Mouse (Mus musculus): ENCODE results near the gene Slc9a3r1. TPM values are rescaled to one million over a fixed set of nuclear protein-coding genes. Genes with fewer than 3 reads are reported as not detected.

Gene Slc9a3r1
- polyA plus RNA-seq, 1 experiment from 2014 or later: 29.5 TPM

- no peaks in the 10 kb centered on the region for H3K9me3 ChIP-seq (ENCODE audit: control insufficient read depth, low read length)
- no peak overlapping the region for H3K27ac ChIP-seq (ENCODE audit: low read depth, low read length)
- no peak overlapping the region for H3K9ac ChIP-seq (ENCODE audit: low read depth, low read length)
- H3K4me3 ChIP-seq (ENCODE audit: low read depth, low read length): no peak overlapping the region
- 76% methylated on average over 25 of the region's 25 CpGs for WGBS
- no peaks in the 10 kb centered on the region; the same call in none of the 2 replicates for H3K4me1 ChIP-seq (replicated peaks; ENCODE audit: control insufficient read depth, insufficient read depth, low read length)
- no peak overlapping the region for H3K4me2 ChIP-seq (replicated peaks; ENCODE audit: low read depth, low read length)
- ATAC-seq (ENCODE audit: low FRiP score) (no peak), DNase-seq (ENCODE audit: low spot score) (no peak)
- no peaks in the 10 kb centered on the region; the same call in 1 of the 2 replicates for H3K36me3 ChIP-seq (ENCODE audit: control insufficient read depth, insufficient read depth, low read length)
- H3K27me3 ChIP-seq (ENCODE audit: control insufficient read depth, insufficient read depth, low read length): no peaks in the 10 kb centered on the region
Measured at GRCm38 (mm10) chr11:115208776-115209732, 45.9 kb downstream of the Slc9a3r1 start.

DNA sequence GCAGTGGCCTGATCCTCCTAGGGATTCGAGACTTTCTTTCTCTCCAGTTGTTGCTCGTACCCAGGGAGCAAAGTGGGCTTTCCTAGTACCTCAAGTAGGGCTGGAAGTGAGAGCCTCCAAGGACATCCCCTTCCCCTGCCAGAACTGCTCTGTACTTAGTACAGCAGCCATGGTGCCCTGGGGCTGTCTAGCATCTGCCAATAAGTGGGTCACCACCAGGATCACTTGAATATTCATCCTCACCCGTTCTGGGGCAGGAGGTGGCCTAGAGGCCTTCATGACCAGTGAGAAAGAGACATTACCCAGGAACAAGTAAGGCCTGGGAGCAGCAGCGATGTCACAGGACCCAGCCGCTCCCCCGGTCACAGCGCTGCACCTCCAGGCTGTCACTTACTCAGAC, 46.8 kb downstream of the Slc9a3r1 start:
- Histone ChIP-seq H3K27ac (ENCODE audit: low read depth, low read length) (no peak overlapping the region), H3K4me2 (replicated peaks; ENCODE audit: low read depth, low read length) (no peak overlapping the region), H3K4me1 (replicated peaks; ENCODE audit: control insufficient read depth, insufficient read depth, low read length) (no peaks in the 10 kb centered on the region; the same call in none of the 2 replicates), H3K27me3 (ENCODE audit: control insufficient read depth, insufficient read depth, low read length) (no peaks in the 10 kb centered on the region), H3K9me3 (ENCODE audit: control insufficient read depth, low read length) (no peaks in the 10 kb centered on the region), H3K4me3 (ENCODE audit: low read depth, low read length) (no peak overlapping the region), H3K9ac (ENCODE audit: low read depth, low read length) (no peak overlapping the region), H3K36me3 (ENCODE audit: control insufficient read depth, insufficient read depth, low read length) (no peaks in the 10 kb centered on the region; the same call in 1 of the 2 replicates)
- WGBS: 81% methylated on average over 7 of the region's 7 CpGs
- ATAC-seq (ENCODE audit: low FRiP score): no peak
- no peak for DNase-seq (ENCODE audit: low spot score)

DNA sequence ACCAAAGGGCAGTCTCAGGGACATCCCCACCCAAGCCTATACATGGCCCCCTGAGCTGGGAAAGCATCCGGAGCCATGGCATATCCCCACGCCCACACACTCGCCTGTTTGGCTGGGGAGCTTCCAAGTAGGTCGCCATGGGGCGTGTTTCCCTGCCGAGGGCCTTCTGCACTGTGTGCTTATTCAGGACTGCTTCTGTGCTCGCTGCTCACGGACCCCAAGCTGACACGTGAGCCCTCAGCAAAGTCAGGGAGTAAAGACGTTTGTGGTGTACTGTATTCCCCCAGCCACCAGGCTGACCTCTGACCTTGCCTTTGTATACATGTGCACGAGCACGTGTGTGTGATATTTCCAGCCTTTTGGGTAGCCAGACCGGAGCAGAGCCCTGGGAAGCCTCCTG, 49.0 kb downstream of the Slc9a3r1 start:
- Histone ChIP-seq H3K9ac (ENCODE audit: low read depth, low read length) (no peak overlapping the region), H3K27ac (ENCODE audit: low read depth, low read length) (no peak overlapping the region), H3K9me3 (ENCODE audit: control insufficient read depth, low read length) (no peaks in the 10 kb centered on the region), H3K27me3 (ENCODE audit: control insufficient read depth, insufficient read depth, low read length) (no peaks in the 10 kb centered on the region), H3K36me3 (ENCODE audit: control insufficient read depth, insufficient read depth, low read length) (no peaks in the 10 kb centered on the region), H3K4me2 (replicated peaks; ENCODE audit: low read depth, low read length) (no peak overlapping the region), H3K4me3 (ENCODE audit: low read depth, low read length) (no peak overlapping the region), H3K4me1 (replicated peaks; ENCODE audit: control insufficient read depth, insufficient read depth, low read length) (no peaks in the 10 kb centered on the region; the same call in 1 of the 2 replicates)
- DNase-seq (ENCODE audit: low spot score) (no peak), ATAC-seq (ENCODE audit: low FRiP score) (no peak)
- 46% methylated on average over 13 of the region's 13 CpGs for WGBS

DNA sequence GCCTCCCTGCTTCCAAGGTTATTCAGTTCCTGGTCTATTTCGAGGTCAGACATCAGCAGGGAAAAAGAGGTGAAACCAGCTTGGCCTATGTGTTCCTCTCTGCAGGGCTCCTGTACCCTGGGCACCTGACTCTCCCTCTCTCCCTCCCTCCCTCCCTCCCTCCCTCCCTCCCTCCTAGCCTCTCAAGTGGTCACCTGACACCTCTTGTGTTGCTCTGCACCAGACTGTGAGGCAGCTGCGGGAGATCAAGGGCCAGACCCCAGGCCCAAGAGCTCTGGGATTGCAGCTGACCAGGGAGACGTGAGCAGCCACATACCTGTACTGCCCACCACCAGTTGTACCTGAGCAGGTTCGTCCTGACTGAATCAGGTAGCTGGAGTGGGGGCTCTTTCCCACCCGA, 52.0 kb downstream of the Slc9a3r1 start:
- Histone ChIP-seq H3K4me1 (replicated peaks; ENCODE audit: control insufficient read depth, insufficient read depth, low read length) (no peaks in the 10 kb centered on the region; the same call in 1 of the 2 replicates), H3K4me2 (replicated peaks; ENCODE audit: low read depth, low read length) (no peak overlapping the region), H3K27me3 (ENCODE audit: control insufficient read depth, insufficient read depth, low read length) (no peaks in the 10 kb centered on the region), H3K9ac (ENCODE audit: low read depth, low read length) (no peak overlapping the region), H3K9me3 (ENCODE audit: control insufficient read depth, low read length) (no peaks in the 10 kb centered on the region), H3K4me3 (ENCODE audit: low read depth, low read length) (no peak overlapping the region), H3K27ac (ENCODE audit: low read depth, low read length) (no peak overlapping the region), H3K36me3 (ENCODE audit: control insufficient read depth, insufficient read depth, low read length) (no peaks in the 10 kb centered on the region)
- 44% methylated on average over 5 of the region's 5 CpGs for WGBS
- DNase-seq (ENCODE audit: low spot score): no peak
- no peak for ATAC-seq (ENCODE audit: low FRiP score)

- Histone ChIP-seq H3K4me1 (replicated peaks; ENCODE audit: control insufficient read depth, insufficient read depth, low read length) (no peaks in the 10 kb centered on the region), H3K9ac (ENCODE audit: low read depth, low read length) (no peak overlapping the region)
- 71% methylated on average over 18 of the region's 18 CpGs for WGBS
Measured at GRCm38 (mm10) chr11:115217439-115218410, 54.6 kb downstream of the Slc9a3r1 start.

GRCm38 (mm10) chr11:115219263-115219662, 56.1 kb downstream of the Slc9a3r1 start:
- DNase-seq (ENCODE audit: low spot score) (no peak), ATAC-seq (ENCODE audit: low FRiP score) (no peak)
- Histone ChIP-seq H3K4me3 (ENCODE audit: low read depth, low read length) (no peak overlapping the region), H3K36me3 (ENCODE audit: control insufficient read depth, insufficient read depth, low read length) (no peaks in the 10 kb centered on the region), H3K4me2 (replicated peaks; ENCODE audit: low read depth, low read length) (no peak overlapping the region), H3K4me1 (replicated peaks; ENCODE audit: control insufficient read depth, insufficient read depth, low read length) (no peaks in the 10 kb centered on the region), H3K9ac (ENCODE audit: low read depth, low read length) (no peak overlapping the region), H3K27me3 (ENCODE audit: control insufficient read depth, insufficient read depth, low read length) (no peaks in the 10 kb centered on the region), H3K27ac (ENCODE audit: low read depth, low read length) (no peak overlapping the region), H3K9me3 (ENCODE audit: control insufficient read depth, low read length) (no peaks in the 10 kb centered on the region)
- WGBS: 80% methylated on average over 9 of the region's 9 CpGs

More at GRCm38 (mm10) chr11:115217439-115218410, 54.6 kb downstream of the Slc9a3r1 start:
- Histone ChIP-seq H3K36me3 (ENCODE audit: control insufficient read depth, insufficient read depth, low read length) (no peaks in the 10 kb centered on the region), H3K27me3 (ENCODE audit: control insufficient read depth, insufficient read depth, low read length) (no peaks in the 10 kb centered on the region), H3K9me3 (ENCODE audit: control insufficient read depth, low read length) (no peaks in the 10 kb centered on the region), H3K4me2 (replicated peaks; ENCODE audit: low read depth, low read length) (no peak overlapping the region), H3K4me3 (ENCODE audit: low read depth, low read length) (no peak overlapping the region), H3K27ac (ENCODE audit: low read depth, low read length) (no peak overlapping the region)
- ATAC-seq (ENCODE audit: low FRiP score) (no peak), DNase-seq (ENCODE audit: low spot score) (no peak)

DNA sequence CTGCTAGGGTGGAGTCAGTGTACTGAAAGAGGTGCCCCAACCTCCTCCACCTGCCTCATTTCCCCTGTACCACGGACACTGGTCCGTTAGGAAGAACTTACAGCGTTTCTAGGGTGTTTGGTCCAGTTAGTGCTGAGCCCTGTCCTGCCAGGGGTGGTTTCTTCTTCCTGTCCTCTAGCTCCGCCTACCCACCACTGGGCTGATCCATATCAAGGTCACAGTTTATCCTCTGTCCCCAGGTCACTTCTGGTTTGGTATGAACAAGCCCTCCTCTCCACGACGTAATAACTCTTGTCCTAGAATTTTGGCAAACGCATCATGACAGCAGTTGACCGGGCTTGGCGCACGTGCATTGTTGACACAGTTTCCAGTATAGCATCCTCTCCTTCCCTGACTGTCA, 56.5 kb downstream of the Slc9a3r1 start:
- no peak for ATAC-seq (ENCODE audit: low FRiP score)

GRCm38 (mm10) chr11:115222077-115222476, 58.9 kb downstream of the Slc9a3r1 start:
- Histone ChIP-seq H3K9ac (ENCODE audit: low read depth, low read length) (no peak overlapping the region), H3K4me2 (replicated peaks; ENCODE audit: low read depth, low read length) (no peak overlapping the region), H3K9me3 (ENCODE audit: control insufficient read depth, low read length) (no peaks in the 10 kb centered on the region), H3K27me3 (ENCODE audit: control insufficient read depth, insufficient read depth, low read length) (no peaks in the 10 kb centered on the region), H3K36me3 (ENCODE audit: control insufficient read depth, insufficient read depth, low read length) (no peaks in the 10 kb centered on the region), H3K4me3 (ENCODE audit: low read depth, low read length) (no peak overlapping the region), H3K27ac (ENCODE audit: low read depth, low read length) (no peak overlapping the region), H3K4me1 (replicated peaks; ENCODE audit: control insufficient read depth, insufficient read depth, low read length) (peaks cover 10% of the 10 kb centered on the region)
- no peak for DNase-seq (ENCODE audit: low spot score)
- 72% methylated on average over 12 of the region's 12 CpGs for whole genome bisulfite sequencing
- no peak for ATAC-seq (ENCODE audit: low FRiP score)

More for the DNA sequence above, 56.5 kb downstream of the Slc9a3r1 start:
- no peaks in the 10 kb centered on the region for H3K9me3 ChIP-seq (ENCODE audit: control insufficient read depth, low read length)
- H3K36me3 ChIP-seq (ENCODE audit: control insufficient read depth, insufficient read depth, low read length): no peaks in the 10 kb centered on the region
- H3K27me3 ChIP-seq (ENCODE audit: control insufficient read depth, insufficient read depth, low read length): no peaks in the 10 kb centered on the region
- no peak overlapping the region for H3K4me2 ChIP-seq (replicated peaks; ENCODE audit: low read depth, low read length)
- H3K27ac ChIP-seq (ENCODE audit: low read depth, low read length): no peak overlapping the region
- WGBS: 90% methylated on average over 10 of the region's 10 CpGs
- no peak overlapping the region for H3K9ac ChIP-seq (ENCODE audit: low read depth, low read length)
- no peaks in the 10 kb centered on the region for H3K4me1 ChIP-seq (replicated peaks; ENCODE audit: control insufficient read depth, insufficient read depth, low read length)
- DNase-seq (ENCODE audit: low spot score): no peak
- H3K4me3 ChIP-seq (ENCODE audit: low read depth, low read length): no peak overlapping the region
